Mouse (Mus musculus) myocyte (in vitro differentiated cells): ENCODE data around the gene Aff3.

ENCODE experiments used
- MAX ChIP-seq: IDR thresholded peaks from one replicate; pipeline ENCODE4 v1.6.1; 2011; ENCODE audit warnings: low read depth, mild to moderate bottlenecking, control low read depth
- POLR2A ChIP-seq: IDR thresholded peaks from one replicate; pipeline ENCODE4 v1.6.1; 2011; ENCODE audit warnings: low read depth, mild to moderate bottlenecking, control low read depth, moderate library complexity; ENCODE audit not compliant: insufficient read length
- POLR2AphosphoS2 ChIP-seq: IDR thresholded peaks from one replicate; pipeline ENCODE4 v1.6.1; 2011; ENCODE audit warnings: low read depth, control low read depth; ENCODE audit not compliant: insufficient read length

GRCm38 (mm10) chr1:38456719-38457269 lies 208.0 kb downstream of the Aff3 start:
- TF ChIP-seq POLR2AphosphoS2 (no peak), POLR2A (no peak), MAX (no peak)
